Mouse (Mus musculus): ENCODE data around the gene Lhx9. TPM values are rescaled to one million over a fixed set of nuclear protein-coding genes. Genes with fewer than 3 reads are reported as not detected.

Lhx9 gene
- polyA plus RNA-seq, 1 experiment from 2014 or later, result 31.4 TPM

GRCm38 (mm10) chr1:138835355-138835900 is 12.9 kb downstream of the Lhx9 start:
- Histone ChIP-seq H3K36me3 (ENCODE audit: control insufficient read depth, insufficient read depth, low read length) (no peaks in the 10 kb centered on the region), H3K4me3 (ENCODE audit: low read depth, low read length) (no peak overlapping the region), H3K9me3 (ENCODE audit: control insufficient read depth, low read length) (no peaks in the 10 kb centered on the region), H3K27ac (ENCODE audit: low read depth, low read length) (no peak overlapping the region), H3K4me2 (replicated peaks; ENCODE audit: low read depth, low read length) (no peak overlapping the region), H3K9ac (ENCODE audit: low read depth, low read length) (no peak overlapping the region), H3K27me3 (ENCODE audit: control insufficient read depth, insufficient read depth, low read length) (peaks cover 63% of the 10 kb centered on the region), H3K4me1 (replicated peaks; ENCODE audit: control insufficient read depth, insufficient read depth, low read length) (no peaks in the 10 kb centered on the region)
- 2% methylated on average over 3 of the region's 3 CpGs for WGBS
- no peak for ATAC-seq (ENCODE audit: low FRiP score)
- peak; percentile 60 for DNase-seq (ENCODE audit: low spot score)

GRCm38 (mm10) chr1:138831309-138831708 is 17.1 kb downstream of the Lhx9 start:
- no peaks in the 10 kb centered on the region for H3K4me1 ChIP-seq (replicated peaks; ENCODE audit: control insufficient read depth, insufficient read depth, low read length)
- H3K27ac ChIP-seq (ENCODE audit: low read depth, low read length), result no peak overlapping the region
- no peaks in the 10 kb centered on the region for H3K9me3 ChIP-seq (ENCODE audit: control insufficient read depth, low read length)
- H3K27me3 ChIP-seq (ENCODE audit: control insufficient read depth, insufficient read depth, low read length), result peaks cover 30% of the 10 kb centered on the region
- no peak overlapping the region for H3K9ac ChIP-seq (ENCODE audit: low read depth, low read length)
- peak overlapping the region; percentile 36 for H3K4me2 ChIP-seq (replicated peaks; ENCODE audit: low read depth, low read length)
- ATAC-seq (ENCODE audit: low FRiP score), result peak; percentile 83
- peak overlapping the region; percentile 26; the same call in 1 of the 2 replicates for H3K4me3 ChIP-seq (ENCODE audit: low read depth, low read length)
- no peaks in the 10 kb centered on the region for H3K36me3 ChIP-seq (ENCODE audit: control insufficient read depth, insufficient read depth, low read length)
- under 1% methylated on average over 16 of the region's 16 CpGs for WGBS
- DNase-seq (ENCODE audit: low spot score), result peak; percentile 65

GRCm38 (mm10) chr1:138826841-138827240 is 21.5 kb downstream of the Lhx9 start:
- no peak overlapping the region for H3K4me3 ChIP-seq (ENCODE audit: low read depth, low read length)
- H3K4me2 ChIP-seq (replicated peaks; ENCODE audit: low read depth, low read length), result no peak overlapping the region
- H3K27me3 ChIP-seq (ENCODE audit: control insufficient read depth, insufficient read depth, low read length), result no peaks in the 10 kb centered on the region; the same call in 1 of the 2 replicates
- no peak for DNase-seq (ENCODE audit: low spot score)
- no peak overlapping the region for H3K27ac ChIP-seq (ENCODE audit: low read depth, low read length)
- no peaks in the 10 kb centered on the region for H3K4me1 ChIP-seq (replicated peaks; ENCODE audit: control insufficient read depth, insufficient read depth, low read length)
- ATAC-seq (ENCODE audit: low FRiP score), result no peak
- H3K9ac ChIP-seq (ENCODE audit: low read depth, low read length), result no peak overlapping the region
- no peaks in the 10 kb centered on the region for H3K9me3 ChIP-seq (ENCODE audit: control insufficient read depth, low read length)
- 72% methylated on average over 6 of the region's 6 CpGs for WGBS
- H3K36me3 ChIP-seq (ENCODE audit: control insufficient read depth, insufficient read depth, low read length), result no peaks in the 10 kb centered on the region

DNA sequence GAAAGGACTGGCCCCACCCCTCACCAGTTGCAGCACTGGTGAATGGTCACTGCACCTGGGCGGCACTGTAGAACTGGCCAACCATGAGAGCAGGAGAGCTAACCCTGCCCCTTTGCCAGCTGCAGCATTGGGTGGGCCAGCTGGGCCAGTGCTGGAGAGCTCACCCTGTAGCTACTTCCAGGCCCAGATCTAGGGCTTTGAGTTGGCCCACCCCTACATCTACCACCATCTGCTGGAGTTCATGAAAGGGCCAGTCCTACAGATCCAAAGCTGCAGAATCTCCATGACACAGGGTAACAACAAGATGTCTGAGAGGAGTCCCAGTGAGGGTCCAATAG is 25.4 kb downstream of the Lhx9 start:
- H3K9ac ChIP-seq (ENCODE audit: low read depth, low read length), result no peak overlapping the region
- no peaks in the 10 kb centered on the region for H3K4me1 ChIP-seq (replicated peaks; ENCODE audit: control insufficient read depth, insufficient read depth, low read length)
- DNase-seq (ENCODE audit: low spot score), result no peak
- H3K4me3 ChIP-seq (ENCODE audit: low read depth, low read length), result no peak overlapping the region
- WGBS, result 93% methylated on average over 1 of the region's 1 CpGs
- ATAC-seq (ENCODE audit: low FRiP score), result peak; percentile 17; the same call in 1 of the 2 replicates
- no peak overlapping the region for H3K27ac ChIP-seq (ENCODE audit: low read depth, low read length)
- no peaks in the 10 kb centered on the region for H3K36me3 ChIP-seq (ENCODE audit: control insufficient read depth, insufficient read depth, low read length)
- no peaks in the 10 kb centered on the region for H3K9me3 ChIP-seq (ENCODE audit: control insufficient read depth, low read length)
- no peaks in the 10 kb centered on the region for H3K27me3 ChIP-seq (ENCODE audit: control insufficient read depth, insufficient read depth, low read length)
- no peak overlapping the region for H3K4me2 ChIP-seq (replicated peaks; ENCODE audit: low read depth, low read length)

DNA sequence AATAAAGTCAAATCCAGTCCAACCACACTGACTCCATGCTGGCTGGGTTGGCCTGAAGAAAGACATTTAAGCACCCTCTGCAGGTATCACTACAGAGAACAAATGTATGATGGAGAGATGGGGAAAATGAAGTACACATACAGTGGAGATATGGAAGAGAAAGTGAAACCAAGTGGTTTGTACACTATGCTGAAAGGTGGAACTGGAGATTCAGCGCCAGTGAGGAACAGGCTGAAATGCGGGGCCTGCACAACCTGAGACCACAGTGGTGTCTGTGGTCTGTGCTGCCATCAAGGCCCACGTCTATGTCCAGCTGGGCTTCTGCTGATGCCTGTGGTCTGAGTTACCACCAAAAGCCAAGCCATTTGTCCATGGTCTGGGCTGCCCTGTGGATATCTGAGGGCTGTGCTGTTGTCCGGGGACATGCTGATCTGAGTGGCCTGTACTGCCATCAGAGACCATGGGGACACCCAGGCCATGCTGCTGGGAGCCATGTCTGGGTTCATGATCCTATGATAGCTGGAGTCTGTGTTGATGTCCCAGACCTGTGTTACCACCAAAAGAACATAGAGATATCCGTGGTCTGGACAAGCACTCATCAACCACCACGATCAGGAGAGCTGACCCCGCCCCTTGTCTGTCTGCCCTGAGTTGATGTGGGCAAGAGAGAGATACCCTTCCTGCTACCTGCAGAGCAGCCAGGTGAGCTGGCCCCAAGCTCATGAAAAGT is 26.0 kb downstream of the Lhx9 start:
- Histone ChIP-seq H3K9ac (ENCODE audit: low read depth, low read length) (no peak overlapping the region), H3K4me3 (ENCODE audit: low read depth, low read length) (no peak overlapping the region), H3K9me3 (ENCODE audit: control insufficient read depth, low read length) (no peaks in the 10 kb centered on the region), H3K27ac (ENCODE audit: low read depth, low read length) (no peak overlapping the region), H3K4me2 (replicated peaks; ENCODE audit: low read depth, low read length) (no peak overlapping the region), H3K27me3 (ENCODE audit: control insufficient read depth, insufficient read depth, low read length) (no peaks in the 10 kb centered on the region), H3K4me1 (replicated peaks; ENCODE audit: control insufficient read depth, insufficient read depth, low read length) (no peaks in the 10 kb centered on the region), H3K36me3 (ENCODE audit: control insufficient read depth, insufficient read depth, low read length) (no peaks in the 10 kb centered on the region)
- WGBS, result 91% methylated on average over 7 of the region's 7 CpGs
- no peak for DNase-seq (ENCODE audit: low spot score)
- ATAC-seq (ENCODE audit: low FRiP score), result peak; percentile 27; the same call in 1 of the 2 replicates

- Histone ChIP-seq H3K9ac (ENCODE audit: low read depth, low read length) (no peak overlapping the region), H3K4me3 (ENCODE audit: low read depth, low read length) (no peak overlapping the region), H3K9me3 (ENCODE audit: control insufficient read depth, low read length) (no peaks in the 10 kb centered on the region), H3K27ac (ENCODE audit: low read depth, low read length) (no peak overlapping the region), H3K4me1 (replicated peaks; ENCODE audit: control insufficient read depth, insufficient read depth, low read length) (no peaks in the 10 kb centered on the region), H3K4me2 (replicated peaks; ENCODE audit: low read depth, low read length) (no peak overlapping the region), H3K36me3 (ENCODE audit: control insufficient read depth, insufficient read depth, low read length) (no peaks in the 10 kb centered on the region), H3K27me3 (ENCODE audit: control insufficient read depth, insufficient read depth, low read length) (no peaks in the 10 kb centered on the region)
- WGBS, result 71% methylated on average over 3 of the region's 3 CpGs
- ATAC-seq (ENCODE audit: low FRiP score), result no peak
- no peak for DNase-seq (ENCODE audit: low spot score)
Observed at GRCm38 (mm10) chr1:138801732-138802131, 46.6 kb downstream of the Lhx9 start.

DNA sequence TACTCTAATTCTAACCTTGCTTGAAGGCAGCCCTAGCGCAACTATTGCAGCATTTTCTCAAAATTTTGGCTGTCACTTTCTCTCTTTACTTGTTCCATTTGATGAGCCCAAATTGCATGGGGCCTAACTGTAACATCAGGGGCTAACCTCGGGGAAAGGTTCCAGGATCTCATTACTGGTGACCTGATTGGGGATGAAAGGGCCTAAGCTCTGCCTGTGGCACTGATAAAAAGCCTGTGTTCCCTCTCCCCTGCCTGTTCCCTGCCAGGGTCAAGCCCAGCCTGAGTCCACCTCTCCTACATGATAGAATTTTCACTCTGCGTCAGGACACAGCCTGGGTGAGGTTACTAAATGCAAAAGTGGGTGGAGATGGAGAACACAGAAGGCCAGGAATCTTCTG is 47.1 kb downstream of the Lhx9 start:
- Histone ChIP-seq H3K27me3 (ENCODE audit: control insufficient read depth, insufficient read depth, low read length) (no peaks in the 10 kb centered on the region), H3K4me1 (replicated peaks; ENCODE audit: control insufficient read depth, insufficient read depth, low read length) (no peaks in the 10 kb centered on the region), H3K4me2 (replicated peaks; ENCODE audit: low read depth, low read length) (no peak overlapping the region), H3K36me3 (ENCODE audit: control insufficient read depth, insufficient read depth, low read length) (no peaks in the 10 kb centered on the region), H3K9ac (ENCODE audit: low read depth, low read length) (no peak overlapping the region), H3K4me3 (ENCODE audit: low read depth, low read length) (no peak overlapping the region), H3K27ac (ENCODE audit: low read depth, low read length) (no peak overlapping the region), H3K9me3 (ENCODE audit: control insufficient read depth, low read length) (no peaks in the 10 kb centered on the region)
- no peak for ATAC-seq (ENCODE audit: low FRiP score)
- DNase-seq (ENCODE audit: low spot score), result no peak
- 75% methylated on average over 3 of the region's 3 CpGs for WGBS

GRCm38 (mm10) chr1:138799692-138800314 is 48.6 kb downstream of the Lhx9 start:
- Histone ChIP-seq H3K4me3 (ENCODE audit: low read depth, low read length) (no peak overlapping the region), H3K9me3 (ENCODE audit: control insufficient read depth, low read length) (no peaks in the 10 kb centered on the region), H3K4me1 (replicated peaks; ENCODE audit: control insufficient read depth, insufficient read depth, low read length) (no peaks in the 10 kb centered on the region), H3K27ac (ENCODE audit: low read depth, low read length) (no peak overlapping the region), H3K9ac (ENCODE audit: low read depth, low read length) (no peak overlapping the region), H3K27me3 (ENCODE audit: control insufficient read depth, insufficient read depth, low read length) (no peaks in the 10 kb centered on the region), H3K4me2 (replicated peaks; ENCODE audit: low read depth, low read length) (no peak overlapping the region), H3K36me3 (ENCODE audit: control insufficient read depth, insufficient read depth, low read length) (no peaks in the 10 kb centered on the region)
- ATAC-seq (ENCODE audit: low FRiP score), result no peak
- no peak for DNase-seq (ENCODE audit: low spot score)

GRCm38 (mm10) chr1:138798110-138798509 is 50.3 kb downstream of the Lhx9 start:
- Histone ChIP-seq H3K36me3 (ENCODE audit: control insufficient read depth, insufficient read depth, low read length) (no peaks in the 10 kb centered on the region), H3K4me2 (replicated peaks; ENCODE audit: low read depth, low read length) (no peak overlapping the region), H3K27me3 (ENCODE audit: control insufficient read depth, insufficient read depth, low read length) (no peaks in the 10 kb centered on the region), H3K9ac (ENCODE audit: low read depth, low read length) (no peak overlapping the region), H3K4me1 (replicated peaks; ENCODE audit: control insufficient read depth, insufficient read depth, low read length) (no peaks in the 10 kb centered on the region), H3K9me3 (ENCODE audit: control insufficient read depth, low read length) (no peaks in the 10 kb centered on the region), H3K4me3 (ENCODE audit: low read depth, low read length) (no peak overlapping the region), H3K27ac (ENCODE audit: low read depth, low read length) (no peak overlapping the region)
- DNase-seq (ENCODE audit: low spot score) (no peak), ATAC-seq (ENCODE audit: low FRiP score) (no peak)
- WGBS, result 93% methylated on average over 5 of the region's 5 CpGs

All from hindbrain, embryonic 11.5 days (tissue).